Mouse (Mus musculus): Measurements from ENCODE around the gene Gm5105. TPM values are rescaled to one million over a fixed set of nuclear protein-coding genes. Genes with fewer than 3 reads are reported as not detected.

Gene Gm5105
- polyA plus RNA-seq, 1 experiment from 2014 or later: 0.26 TPM

DNA sequence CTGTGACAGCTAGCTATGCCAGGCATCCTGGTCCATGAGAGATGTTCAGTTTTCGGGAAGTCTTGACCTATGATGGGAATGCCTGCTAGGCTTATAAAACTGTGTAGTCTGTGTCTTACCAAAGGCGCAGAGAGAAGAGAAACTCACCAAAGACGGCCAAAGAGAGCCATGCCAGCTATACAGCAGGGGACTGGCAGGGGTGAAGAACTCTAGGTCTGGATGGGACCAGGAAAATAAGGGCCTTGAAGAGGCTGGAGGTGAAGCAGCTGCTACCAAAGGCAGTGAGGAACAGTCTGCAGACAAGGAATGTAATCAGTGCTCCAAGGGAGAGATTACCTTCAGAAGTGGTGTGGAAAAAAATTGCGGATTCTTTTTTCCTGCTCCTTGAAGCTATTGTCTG, 16.7 kb upstream of the Gm5105 start:
- no peaks in the 10 kb centered on the region for H3K9me3 ChIP-seq
- H3K4me3 ChIP-seq: no peak overlapping the region
- 0 out of 2 replicates have a peak, but pooled peaks cover 2% of the 10 kb centered on the region for H3K27me3 ChIP-seq
- H3K9ac ChIP-seq: no peak overlapping the region
- peaks cover 4% of the 10 kb centered on the region; the same call in 1 of the 2 replicates for H3K4me1 ChIP-seq (replicated peaks)
- H3K27ac ChIP-seq (replicated peaks): no peak overlapping the region
- no peak for ATAC-seq (ENCODE audit: low FRiP score, low read depth)
- WGBS: 81% methylated on average over 4 of the region's 4 CpGs
- H3K4me2 ChIP-seq: no peak overlapping the region
- H3K36me3 ChIP-seq: no peaks in the 10 kb centered on the region

DNA sequence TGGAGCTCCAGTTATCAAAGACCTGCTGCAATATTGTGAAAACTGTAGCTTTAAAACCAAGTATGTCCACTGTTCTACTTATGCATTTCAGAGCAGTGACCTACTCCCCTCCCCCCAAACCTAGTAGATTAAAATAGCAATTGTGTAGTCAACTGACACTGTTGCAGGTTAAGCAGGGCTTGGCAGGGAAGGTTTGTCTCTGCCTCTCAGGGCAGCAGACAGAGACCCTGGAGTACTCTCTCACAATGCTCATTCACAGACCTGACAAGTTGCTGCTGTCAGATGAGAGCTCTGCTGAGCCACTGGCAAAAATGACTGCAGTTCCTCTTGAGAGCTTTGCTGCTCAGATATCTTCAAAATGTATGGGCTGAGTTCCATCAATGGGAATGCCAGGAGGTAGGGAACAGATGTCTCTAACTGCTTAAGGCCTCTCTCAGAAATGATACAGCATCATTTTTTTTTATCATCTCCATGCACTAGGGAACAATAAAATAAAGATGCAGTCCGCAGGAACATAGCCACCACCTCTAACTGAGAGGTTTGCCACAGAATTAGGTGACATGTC, 16.0 kb upstream of the Gm5105 start:
- Histone ChIP-seq H3K27ac (replicated peaks) (no peak overlapping the region), H3K27me3 (0 out of 2 replicates have a peak, but pooled peaks cover 2% of the 10 kb centered on the region), H3K9me3 (no peaks in the 10 kb centered on the region), H3K36me3 (no peaks in the 10 kb centered on the region), H3K4me3 (no peak overlapping the region), H3K4me2 (no peak overlapping the region), H3K9ac (no peak overlapping the region), H3K4me1 (replicated peaks) (peaks cover 4% of the 10 kb centered on the region; the same call in 1 of the 2 replicates)
- WGBS: 67% methylated on average over 1 of the region's 1 CpGs
- no peak for ATAC-seq (ENCODE audit: low FRiP score, low read depth)

DNA sequence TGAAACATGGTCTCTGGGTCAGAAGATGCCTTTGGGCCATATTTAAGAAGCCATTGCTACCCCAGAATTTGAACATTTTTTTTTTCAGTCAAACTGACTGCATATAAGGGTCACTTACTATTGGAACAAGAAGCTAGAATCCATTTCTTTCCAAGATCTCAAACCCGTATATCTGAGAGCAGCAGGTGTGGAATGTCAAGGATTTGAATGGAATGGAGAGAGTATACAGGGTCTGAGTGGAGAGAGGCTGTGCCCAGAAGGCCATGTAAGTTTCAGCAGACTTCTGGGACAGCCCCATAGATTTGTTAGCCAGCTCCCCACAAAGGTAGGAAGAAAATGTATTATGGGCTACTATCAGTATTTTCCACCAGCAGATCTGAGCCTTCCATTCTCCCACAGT, 11.5 kb upstream of the Gm5105 start:
- H3K4me2 ChIP-seq: no peak overlapping the region
- 85% methylated on average over 1 of the region's 1 CpGs for WGBS
- H3K27ac ChIP-seq (replicated peaks): no peak overlapping the region
- H3K36me3 ChIP-seq: no peaks in the 10 kb centered on the region
- H3K9me3 ChIP-seq: no peaks in the 10 kb centered on the region
- peaks cover 4% of the 10 kb centered on the region; the same call in 1 of the 2 replicates for H3K4me1 ChIP-seq (replicated peaks)
- no peak for ATAC-seq (ENCODE audit: low FRiP score, low read depth)
- no peak overlapping the region for H3K9ac ChIP-seq
- no peaks in the 10 kb centered on the region for H3K27me3 ChIP-seq
- H3K4me3 ChIP-seq: no peak overlapping the region

DNA sequence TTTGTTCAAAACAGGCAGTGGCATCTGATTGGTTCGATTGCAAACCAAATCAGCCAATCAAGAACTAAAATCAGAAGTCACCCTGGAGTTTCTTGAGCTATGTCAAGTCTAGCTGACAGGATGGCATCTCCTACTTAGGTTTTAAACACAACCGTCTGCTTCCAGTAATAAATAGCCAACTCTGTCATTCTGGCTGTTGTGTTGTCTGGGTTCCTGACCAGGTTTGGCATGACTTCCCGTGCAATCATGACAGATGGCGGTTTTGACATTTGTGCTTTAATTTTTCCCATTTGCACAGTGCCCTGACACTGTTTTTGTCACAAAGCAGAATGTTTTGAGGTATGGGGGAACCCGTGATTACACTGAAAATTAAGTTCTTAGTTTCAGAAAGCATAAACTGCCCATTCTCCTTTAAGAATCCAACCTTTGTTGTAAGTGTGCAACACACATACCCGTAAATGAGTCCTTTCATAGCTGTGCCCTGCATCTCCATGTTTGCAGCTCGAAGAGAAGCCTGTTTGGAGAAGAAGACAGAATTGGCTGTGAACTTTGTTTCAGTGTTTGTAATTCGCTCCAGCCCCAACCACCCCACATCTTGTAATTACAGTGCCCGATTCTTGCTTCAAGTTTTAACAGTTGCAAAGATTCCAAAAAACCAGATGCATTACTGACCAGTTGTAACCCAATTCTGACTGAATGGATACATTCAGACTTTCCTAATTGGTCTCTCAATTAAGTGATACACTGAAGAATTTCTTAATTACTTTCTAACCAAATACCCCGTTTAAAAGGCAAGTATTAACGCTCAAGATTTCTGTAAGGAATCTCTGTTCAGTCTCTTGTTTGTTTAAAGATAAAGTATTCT, 10.5 kb upstream of the Gm5105 start:
- Histone ChIP-seq H3K9ac (no peak overlapping the region), H3K4me1 (replicated peaks) (no peaks in the 10 kb centered on the region), H3K27me3 (no peaks in the 10 kb centered on the region), H3K4me2 (no peak overlapping the region), H3K27ac (replicated peaks) (no peak overlapping the region), H3K36me3 (no peaks in the 10 kb centered on the region), H3K9me3 (no peaks in the 10 kb centered on the region), H3K4me3 (no peak overlapping the region)
- WGBS: 79% methylated on average over 11 of the region's 11 CpGs
- ATAC-seq (ENCODE audit: low FRiP score, low read depth): no peak

DNA sequence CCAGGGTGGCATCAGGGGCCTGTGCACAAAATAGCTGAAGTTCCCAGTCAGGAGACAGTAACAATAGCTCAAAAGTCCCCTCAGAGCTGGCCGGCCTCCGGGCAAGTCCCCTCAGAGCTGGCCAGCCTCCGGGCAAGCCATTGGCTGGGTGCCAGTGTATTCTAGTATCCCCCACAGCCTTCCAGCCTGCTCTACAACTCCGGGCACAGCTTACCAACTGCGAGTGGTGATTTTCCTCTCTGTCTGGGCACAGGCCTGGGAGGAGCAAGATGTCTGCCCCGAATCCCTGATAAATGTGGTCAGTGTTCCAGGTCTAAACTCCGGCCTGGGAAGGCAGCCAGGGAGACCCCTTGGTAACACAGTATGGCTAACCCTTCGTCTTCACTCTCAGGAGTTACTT, 8.0 kb upstream of the Gm5105 start:
- Histone ChIP-seq H3K9me3 (no peaks in the 10 kb centered on the region), H3K27ac (replicated peaks) (no peak overlapping the region; the same call in 1 of the 2 replicates), H3K36me3 (no peaks in the 10 kb centered on the region), H3K4me2 (no peak overlapping the region), H3K4me1 (replicated peaks) (0 out of 2 replicates have a peak, but pooled peaks cover under 1% of the 10 kb centered on the region), H3K9ac (no peak overlapping the region), H3K4me3 (no peak overlapping the region), H3K27me3 (no peaks in the 10 kb centered on the region)
- ATAC-seq (ENCODE audit: low FRiP score, low read depth): peak; percentile 91
- WGBS: 43% methylated on average over 8 of the region's 8 CpGs

DNA sequence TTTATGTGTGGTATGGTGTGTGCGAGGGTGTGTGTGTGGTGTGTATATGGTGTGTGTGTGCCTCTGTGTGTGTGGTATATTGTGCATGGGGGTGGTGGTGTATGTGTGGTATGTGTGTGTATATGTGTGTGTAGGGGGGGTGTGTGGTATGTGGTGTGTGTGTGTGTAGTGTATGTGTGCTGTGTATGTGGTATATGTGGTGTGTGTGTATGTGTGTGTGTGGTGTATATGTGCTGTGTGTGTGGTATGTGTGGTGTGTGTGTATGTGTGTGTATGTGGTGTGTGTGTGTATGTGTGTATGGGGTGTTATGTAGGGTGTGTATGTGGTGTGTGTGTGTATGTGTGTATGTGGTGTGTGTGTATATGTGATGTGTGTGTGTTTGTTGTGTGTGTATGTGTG, 7.0 kb upstream of the Gm5105 start:
- no peak overlapping the region for H3K9ac ChIP-seq
- no peak for ATAC-seq (ENCODE audit: low FRiP score, low read depth)
- WGBS: 97% methylated on average over 1 of the region's 1 CpGs
- H3K4me3 ChIP-seq: no peak overlapping the region
- H3K9me3 ChIP-seq: no peaks in the 10 kb centered on the region
- no peaks in the 10 kb centered on the region for H3K36me3 ChIP-seq
- H3K27ac ChIP-seq (replicated peaks): no peak overlapping the region
- H3K4me1 ChIP-seq (replicated peaks): 0 out of 2 replicates have a peak, but pooled peaks cover 4% of the 10 kb centered on the region
- H3K4me2 ChIP-seq: no peak overlapping the region
- no peaks in the 10 kb centered on the region for H3K27me3 ChIP-seq

DNA sequence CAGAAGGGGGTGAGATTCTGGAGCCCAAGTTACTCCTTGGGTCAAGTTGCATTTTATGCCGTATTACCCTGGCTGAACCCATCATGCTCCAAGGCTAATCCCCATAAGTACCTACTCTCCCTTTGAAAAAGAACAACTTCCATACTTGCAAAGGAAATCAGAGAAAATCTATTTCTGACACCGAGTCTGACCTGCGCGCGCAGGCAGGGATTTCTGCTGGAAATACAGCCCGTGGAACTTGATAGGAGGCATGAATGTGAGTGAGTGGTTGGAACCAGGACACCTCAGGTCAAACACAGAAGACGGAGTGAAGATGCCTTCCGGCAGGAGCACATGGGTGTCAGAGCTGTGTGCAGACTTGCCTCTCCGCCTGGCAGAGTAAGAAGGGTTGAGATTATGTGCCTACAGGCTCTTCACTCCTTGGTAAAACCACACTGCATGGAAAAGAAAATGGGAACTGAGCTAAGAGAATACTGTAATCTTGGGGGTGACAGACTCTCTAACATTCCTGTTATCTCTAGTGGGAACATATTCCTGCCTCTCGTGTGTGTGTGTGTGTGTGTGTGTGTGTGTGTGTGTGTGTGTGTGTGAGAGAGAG, 4.4 kb upstream of the Gm5105 start:
- Histone ChIP-seq H3K36me3 (no peaks in the 10 kb centered on the region), H3K4me1 (replicated peaks) (peaks cover 6% of the 10 kb centered on the region), H3K4me2 (no peak overlapping the region), H3K4me3 (no peak overlapping the region), H3K9me3 (no peaks in the 10 kb centered on the region), H3K27me3 (no peaks in the 10 kb centered on the region), H3K9ac (no peak overlapping the region), H3K27ac (replicated peaks) (no peak overlapping the region)
- 82% methylated on average over 10 of the region's 10 CpGs for WGBS
- no peak for ATAC-seq (ENCODE audit: low FRiP score, low read depth)

DNA sequence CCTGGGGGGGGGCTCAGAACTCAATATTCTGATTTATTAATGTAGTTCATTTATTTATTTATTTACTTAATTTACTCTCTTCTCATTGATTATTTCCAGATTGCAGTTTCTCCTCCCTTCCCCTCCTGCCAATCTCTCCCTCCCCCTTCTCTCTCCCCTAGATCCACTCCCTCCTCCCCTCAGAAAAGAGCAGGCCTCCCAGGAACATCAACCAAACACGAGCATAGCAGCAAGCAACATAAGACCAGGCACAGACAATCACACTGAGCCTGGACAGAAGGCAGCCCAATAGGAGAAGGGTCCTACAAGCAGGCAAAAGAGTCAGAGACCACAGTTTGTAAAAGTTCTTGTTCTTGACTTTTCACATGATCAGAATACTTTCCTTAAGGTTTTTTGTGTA, 3.8 kb upstream of the Gm5105 start:
- Histone ChIP-seq H3K9ac (no peak overlapping the region), H3K9me3 (no peaks in the 10 kb centered on the region), H3K27ac (replicated peaks) (no peak overlapping the region), H3K36me3 (no peaks in the 10 kb centered on the region), H3K4me2 (no peak overlapping the region), H3K4me1 (replicated peaks) (peaks cover 12% of the 10 kb centered on the region), H3K4me3 (no peak overlapping the region), H3K27me3 (no peaks in the 10 kb centered on the region)
- no peak for ATAC-seq (ENCODE audit: low FRiP score, low read depth)
- WGBS: 10% methylated on average over 1 of the region's 1 CpGs

DNA sequence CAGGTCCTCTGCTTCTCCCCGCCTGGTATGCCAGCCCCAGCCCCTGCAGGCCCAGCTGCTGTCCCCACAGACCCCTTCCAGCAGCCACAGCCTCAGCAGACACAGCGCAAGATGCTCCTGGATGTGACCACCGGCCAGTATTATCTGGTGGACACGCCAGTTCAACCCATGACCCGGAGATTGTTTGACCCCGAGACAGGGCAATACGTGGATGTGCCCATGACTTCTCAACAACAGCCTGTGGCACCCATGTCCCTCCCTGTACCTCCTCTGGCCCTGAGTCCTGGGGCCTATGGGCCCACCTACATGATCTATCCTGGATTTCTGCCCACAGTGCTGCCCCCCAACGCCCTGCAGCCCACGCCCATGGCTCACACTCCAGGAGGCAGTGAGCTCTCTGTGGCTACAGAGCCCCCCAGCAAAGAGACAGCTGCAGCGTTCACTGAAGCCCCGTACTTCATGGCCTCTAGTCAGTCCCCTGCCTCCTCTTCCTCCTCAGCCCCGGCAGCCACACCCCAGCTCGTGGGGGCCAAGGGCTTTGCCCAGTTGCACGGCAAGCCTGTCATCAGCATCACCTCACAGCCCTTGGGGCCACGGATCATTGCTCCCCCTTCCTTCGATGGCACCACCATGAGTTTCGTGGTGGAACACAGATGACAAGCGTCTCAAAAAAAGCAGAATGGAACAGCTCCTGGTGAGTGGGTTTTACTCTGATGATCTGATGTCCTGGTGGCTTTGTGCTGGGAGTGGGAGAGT, 2.7 kb upstream of the Gm5105 start:
- Histone ChIP-seq H3K9me3 (no peaks in the 10 kb centered on the region), H3K4me2 (no peak overlapping the region), H3K4me1 (replicated peaks) (peaks cover 16% of the 10 kb centered on the region), H3K9ac (no peak overlapping the region), H3K27me3 (no peaks in the 10 kb centered on the region), H3K36me3 (no peaks in the 10 kb centered on the region), H3K27ac (replicated peaks) (no peak overlapping the region), H3K4me3 (no peak overlapping the region)
- ATAC-seq (ENCODE audit: low FRiP score, low read depth): no peak
- WGBS: 60% methylated on average over 18 of the region's 18 CpGs

DNA sequence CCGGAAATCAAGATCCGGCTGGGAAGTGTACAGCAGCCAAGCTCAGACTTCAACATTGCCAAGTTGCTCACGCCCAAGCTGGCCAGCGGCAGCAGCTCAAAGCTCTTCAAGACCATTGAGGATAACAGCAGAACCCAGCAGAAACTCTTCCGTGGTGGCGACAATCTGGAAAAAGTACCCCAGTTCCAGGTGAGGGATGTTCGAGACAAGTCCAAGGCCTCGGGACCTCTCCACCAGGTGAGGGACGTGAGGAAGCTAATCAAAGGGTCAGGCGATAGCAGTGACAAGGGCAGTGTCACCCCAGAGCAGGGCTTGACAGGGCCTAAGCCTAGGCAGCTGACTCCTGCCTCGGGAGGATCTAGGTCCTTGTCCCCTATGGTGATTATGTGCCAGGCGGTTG, 915 bp upstream of the Gm5105 start:
- ATAC-seq (ENCODE audit: low FRiP score, low read depth): no peak
- H3K27me3 ChIP-seq: no peaks in the 10 kb centered on the region
- no peak overlapping the region for H3K27ac ChIP-seq (replicated peaks)
- no peak overlapping the region for H3K4me2 ChIP-seq
- no peaks in the 10 kb centered on the region for H3K9me3 ChIP-seq
- H3K9ac ChIP-seq: no peak overlapping the region
- H3K4me3 ChIP-seq: no peak overlapping the region
- WGBS: over 99% methylated on average over 12 of the region's 12 CpGs
- no peaks in the 10 kb centered on the region for H3K36me3 ChIP-seq
- peaks cover 28% of the 10 kb centered on the region for H3K4me1 ChIP-seq (replicated peaks)

DNA sequence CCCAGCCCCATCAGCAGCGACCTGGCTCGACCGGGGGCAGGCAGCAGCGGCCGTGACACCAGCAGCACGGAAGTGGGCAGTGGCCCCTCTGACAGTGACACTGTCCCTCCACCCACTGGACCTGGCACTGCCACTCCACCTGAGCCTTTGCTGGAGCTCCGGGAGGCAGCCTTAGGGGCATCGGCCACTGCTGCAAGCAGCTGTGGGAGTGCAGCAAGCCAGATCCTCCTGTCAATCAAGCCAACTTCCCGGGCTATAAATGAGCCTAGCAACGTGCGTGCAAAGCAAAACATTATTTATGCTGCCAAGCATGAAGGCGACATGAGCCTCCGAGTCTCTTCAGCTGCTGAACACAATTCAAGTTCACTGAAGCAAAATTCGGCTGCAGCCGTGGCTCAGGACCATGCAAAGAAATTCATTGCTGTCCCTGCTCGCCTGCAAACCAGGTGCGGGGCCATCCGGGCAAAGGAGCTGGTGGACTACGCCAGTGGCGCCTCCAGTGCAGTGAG, 786 bp downstream of the Gm5105 start:
- WGBS: 47% methylated on average over 20 of the region's 20 CpGs
- H3K9me3 ChIP-seq: no peaks in the 10 kb centered on the region

More for the DNA sequence above, 786 bp downstream of the Gm5105 start:
- Histone ChIP-seq H3K27me3 (no peaks in the 10 kb centered on the region), H3K9ac (no peak overlapping the region), H3K27ac (replicated peaks) (no peak overlapping the region), H3K4me2 (peak overlapping the region; percentile 43), H3K4me3 (peak overlapping the region; percentile 5; the same call in 1 of the 2 replicates), H3K4me1 (replicated peaks) (peaks cover 28% of the 10 kb centered on the region), H3K36me3 (no peaks in the 10 kb centered on the region)
- ATAC-seq (ENCODE audit: low FRiP score, low read depth): peak; percentile 31; the same call in 1 of the 2 replicates

Measured in hindbrain, embryonic 15.5 days (tissue).